Mouse (Mus musculus) spleen, adult 2 months (tissue): Measurements from ENCODE around the gene Hao2. TPM values are rescaled to one million over a fixed set of nuclear protein-coding genes. Genes with fewer than 3 reads are reported as not detected.

Source experiments
- DNase-seq, 2 experiments: peaks; one replicate each; pipeline versions ENCODE4 v3.0.0 to v3.0.0-alpha.2; 2012 to 2021; ENCODE audit warnings: low spot score in 2 of 2, low read depth in 1 of 2
- H3K27ac ChIP-seq: fragments of 200-500 bp; 2 replicates; pipeline ENCODE4 v1.5.1; 2012; ENCODE audit warnings: low read length, inconsistent platforms; ENCODE audit not compliant: insufficient read depth
- H3K27me3 ChIP-seq: fragments of 200-500 bp; 2 replicates; pipeline ENCODE4 v1.6.1; 2012; ENCODE audit warnings: mild to moderate bottlenecking, moderate library complexity, low read length, inconsistent platforms; ENCODE audit not compliant: control insufficient read depth, insufficient read depth
- H3K36me3 ChIP-seq: fragments of 200-500 bp; 2 replicates; pipeline ENCODE4 v1.6.1; 2012; ENCODE audit warnings: mild to moderate bottlenecking, low read length, inconsistent platforms; ENCODE audit not compliant: control insufficient read depth, insufficient read depth
- H3K4me1 ChIP-seq: fragments of 200-500 bp; 2 replicates; pipeline ENCODE4 v1.6.1; 2011; ENCODE audit warnings: inconsistent platforms; ENCODE audit not compliant: control insufficient read depth, insufficient read depth, insufficient read length
- H3K4me3 ChIP-seq: fragments of 200-500 bp; 2 replicates; pipeline ENCODE4 v1.5.1; 2011; ENCODE audit warnings: mild to moderate bottlenecking, inconsistent platforms; ENCODE audit not compliant: insufficient read depth, insufficient read length; ENCODE audit errors: extremely low read depth
- CTCF ChIP-seq: fragments of 200-500 bp; IDR thresholded peaks from 2 replicates; pipeline ENCODE4 v1.5.1; 2011; ENCODE audit warnings: mild to moderate bottlenecking, inconsistent platforms; ENCODE audit not compliant: insufficient read depth, insufficient read length, insufficient replicate concordance; ENCODE audit errors: extremely low read depth
- POLR2A ChIP-seq: fragments of 200-500 bp; IDR thresholded peaks from 2 replicates; pipeline ENCODE4 v1.6.1; 2011; ENCODE audit warnings: low read depth, low read length, inconsistent platforms
- WGBS: fragments of 180-500 bp; shearing (Covaris S2); methylation state at CpG from one replicate; pipeline ENCODE4 v1.1.7; 2018; 5-methylcytosine and 5-hydroxymethylcytosine counted together
- polyA plus RNA-seq: library from polyadenylated mRNA; depleted of rRNA; stranded (reverse); fragments of >200 nt; gene quantifications from 2 replicates; pipeline ENCODE4 v1.2.3, GENCODE M21; 2012; rRNA removed

Hao2 gene
- polyA plus RNA-seq, 1 experiment = 0.07 TPM

DNA sequence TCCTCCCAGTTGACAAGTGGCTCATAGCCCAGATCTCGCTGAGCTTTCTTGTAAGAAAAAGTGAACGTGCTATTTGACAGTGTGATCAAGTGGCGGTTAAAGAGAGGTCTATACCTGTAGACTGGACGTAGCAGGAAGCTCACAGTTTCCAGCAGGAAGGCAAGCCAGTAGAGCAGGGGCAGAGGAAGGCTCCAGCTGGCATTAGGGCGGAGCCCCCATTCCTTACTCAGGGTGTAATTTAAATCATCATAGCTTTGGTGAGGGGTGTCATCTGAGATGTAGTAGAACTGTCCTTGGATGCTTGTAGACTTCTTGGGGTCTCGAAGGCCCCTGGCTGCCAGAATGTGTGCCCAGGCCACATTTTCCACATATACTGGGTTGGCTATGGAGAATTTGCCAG lies 40.4 kb downstream of the Hao2 start:
- TF ChIP-seq POLR2A (no peak), CTCF (no peak)

DNA sequence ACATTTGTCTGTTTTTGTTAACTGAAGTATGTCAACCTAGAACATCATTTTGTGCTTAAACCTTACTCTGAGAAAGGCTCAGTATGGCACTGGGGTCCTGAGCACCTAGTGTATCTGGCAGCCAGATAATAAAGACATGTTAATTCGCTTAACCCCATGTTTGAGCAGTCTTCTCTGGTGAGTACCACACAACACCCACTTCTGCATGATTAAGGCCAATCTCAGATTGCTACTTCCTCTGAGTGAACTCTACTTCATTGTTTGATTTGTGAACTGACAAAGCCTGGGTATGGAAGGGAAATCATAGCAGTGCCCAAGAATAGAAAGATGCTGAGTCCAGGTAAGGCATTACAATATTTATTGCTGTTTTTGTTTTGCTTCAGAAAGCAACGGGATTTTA lies 41.2 kb downstream of the Hao2 start:
- Histone ChIP-seq H3K27me3 (no peaks in the 10 kb centered on the region), H3K4me3 (no peak overlapping the region), H3K4me1 (no peaks in the 10 kb centered on the region), H3K27ac (no peak overlapping the region), H3K36me3 (no peaks in the 10 kb centered on the region)
- no peak for DNase-seq
- WGBS = 67% methylated on average over 2 of the region's 2 CpGs
- TF ChIP-seq CTCF (no peak), POLR2A (no peak)

More for the DNA sequence above, 40.4 kb downstream of the Hao2 start:
- H3K27ac ChIP-seq = no peak overlapping the region
- 82% methylated on average over 6 of the region's 6 CpGs for WGBS
- DNase-seq = no peak
- H3K36me3 ChIP-seq = no peaks in the 10 kb centered on the region
- H3K4me3 ChIP-seq = no peak overlapping the region
- no peaks in the 10 kb centered on the region for H3K27me3 ChIP-seq
- H3K4me1 ChIP-seq = no peaks in the 10 kb centered on the region

DNA sequence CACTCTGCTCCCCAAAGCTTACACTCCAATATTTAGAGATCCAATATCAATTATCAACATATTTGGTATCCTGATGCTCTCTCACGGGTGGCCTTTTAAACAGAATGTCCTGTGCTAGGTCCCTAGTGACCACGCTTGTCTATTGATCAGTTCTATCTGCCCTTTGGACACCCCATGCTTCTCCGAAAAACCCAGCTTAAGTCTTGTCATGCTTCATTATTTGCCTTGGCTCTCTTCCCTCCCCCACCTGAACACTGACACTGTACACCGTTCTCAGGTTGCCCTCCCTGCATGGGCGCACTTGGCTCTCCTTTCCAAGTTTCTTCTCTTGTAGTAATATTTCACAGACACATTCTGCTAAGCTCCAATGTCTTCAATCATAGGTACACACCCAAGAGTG lies 42.8 kb downstream of the Hao2 start:
- H3K27ac ChIP-seq = no peak overlapping the region
- WGBS = 90% methylated on average over 5 of the region's 5 CpGs

DNA sequence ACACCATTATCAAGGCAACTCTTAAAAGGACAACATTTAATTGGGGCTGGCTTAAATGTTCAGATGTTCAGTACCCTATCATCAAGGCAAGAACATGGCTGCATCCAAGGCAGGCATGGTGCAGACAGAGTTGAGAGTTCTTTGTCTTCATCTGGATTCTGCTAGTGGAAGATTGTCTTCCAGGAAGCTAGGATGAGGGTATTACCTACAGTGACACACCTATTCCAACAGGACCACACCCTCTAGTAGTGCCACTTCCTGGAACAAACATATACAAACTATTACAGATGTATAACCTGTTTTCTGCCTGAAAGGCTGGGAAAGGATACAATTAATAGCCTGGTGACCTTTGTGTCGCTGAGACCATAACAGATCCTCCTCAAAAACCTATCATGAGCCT lies 44.1 kb downstream of the Hao2 start:
- no peak overlapping the region for H3K27ac ChIP-seq
- H3K36me3 ChIP-seq = no peaks in the 10 kb centered on the region
- no peaks in the 10 kb centered on the region for H3K4me1 ChIP-seq
- H3K27me3 ChIP-seq = no peaks in the 10 kb centered on the region
- no peak overlapping the region for H3K4me3 ChIP-seq
- TF ChIP-seq CTCF = no peak
- no peak for TF ChIP-seq POLR2A
- no peak for DNase-seq
- WGBS = 87% methylated on average over 1 of the region's 1 CpGs

More for the DNA sequence above, 42.8 kb downstream of the Hao2 start:
- no peak overlapping the region for H3K4me3 ChIP-seq
- TF ChIP-seq POLR2A (no peak), CTCF (no peak)
- no peaks in the 10 kb centered on the region for H3K27me3 ChIP-seq
- no peaks in the 10 kb centered on the region for H3K4me1 ChIP-seq
- H3K36me3 ChIP-seq = no peaks in the 10 kb centered on the region
- DNase-seq = no peak

Other genes starting within 250 kb of the Hao2 start
- 0.02 TPM in 1 of 2 replicates, not detected in the other for gene Hsd3b2, start 168.7 kb downstream of the Hao2 start, polyA plus RNA-seq
- not detected in 2 replicates for gene Hsd3b3, start 130.1 kb downstream of the Hao2 start, polyA plus RNA-seq
- gene Hsd3b6, start 78.8 kb downstream of the Hao2 start, polyA plus RNA-seq = not detected in 2 replicates
- not detected in 2 replicates for gene Hsd3b1, start 33.4 kb downstream of the Hao2 start, polyA plus RNA-seq
- 2.2 and 2.9 TPM in 2 replicates for gene Wars2, start 247.8 kb upstream of the Hao2 start, polyA plus RNA-seq